Mouse (Mus musculus) layer of hippocampus, adult 6 months (tissue): ENCODE data around the gene Gm20937. TPM values are rescaled to one million over a fixed set of nuclear protein-coding genes. Genes with fewer than 3 reads are reported as not detected.

Source experiments
- long read RNA-seq, 2 experiments: library from polyadenylated mRNA; unstranded; transcript quantifications; one replicate each; pipeline ENCODE4 v2.0.0; 2019 to 2020
- polyA plus RNA-seq: library from polyadenylated mRNA; unstranded; fragments of <200 nt; fragmentation: Nextera tagmentation; gene quantifications from 2 replicates; pipeline ENCODE4 v1.2.3, GENCODE M21; 2021

Gene Gm20937
- polyA plus RNA-seq, result not detected in 2 replicates
- long read RNA-seq, experiment 1, result 0 reads
- long read RNA-seq, experiment 2, result 0 reads

DNA sequence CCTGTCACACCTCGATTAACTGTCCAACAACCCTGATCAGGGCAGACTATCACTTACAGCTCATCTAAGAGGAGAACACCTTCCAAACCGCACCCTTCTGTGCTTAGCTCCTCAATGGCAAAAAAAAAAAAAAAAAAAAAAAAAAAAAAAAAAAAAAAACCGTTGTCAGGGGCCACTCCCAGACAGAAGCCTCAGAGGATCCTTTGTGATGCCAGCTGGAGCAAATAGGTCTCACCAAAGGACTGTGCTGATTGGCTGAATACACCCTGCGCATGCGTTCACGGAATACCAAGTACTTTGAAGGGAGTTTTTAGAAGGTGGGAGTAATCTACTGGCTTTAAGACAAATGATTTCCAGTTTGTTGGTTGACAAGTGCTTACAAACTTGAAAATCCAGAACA lies at the start of gene Gm20937:
Gene Gm20937, minus strand, starts transcription at position 101 of the 400 bp plus-strand sequence.

Other genes starting within 250 kb of the Gm20937 start
- not detected in 2 replicates for gene Gm20816, start 243.1 kb upstream of the Gm20937 start, polyA plus RNA-seq